Mouse (Mus musculus): ENCODE results near the gene Ablim1. TPM values are rescaled to one million over a fixed set of nuclear protein-coding genes. Genes with fewer than 3 reads are reported as not detected.
A peak's percentile ranks its signal among the peaks of the same experiment; 100 is the strongest.

Gene Ablim1
- 100 to 1,000 TPM; 417 to 451 TPM for total RNA-seq (2021)

DNA sequence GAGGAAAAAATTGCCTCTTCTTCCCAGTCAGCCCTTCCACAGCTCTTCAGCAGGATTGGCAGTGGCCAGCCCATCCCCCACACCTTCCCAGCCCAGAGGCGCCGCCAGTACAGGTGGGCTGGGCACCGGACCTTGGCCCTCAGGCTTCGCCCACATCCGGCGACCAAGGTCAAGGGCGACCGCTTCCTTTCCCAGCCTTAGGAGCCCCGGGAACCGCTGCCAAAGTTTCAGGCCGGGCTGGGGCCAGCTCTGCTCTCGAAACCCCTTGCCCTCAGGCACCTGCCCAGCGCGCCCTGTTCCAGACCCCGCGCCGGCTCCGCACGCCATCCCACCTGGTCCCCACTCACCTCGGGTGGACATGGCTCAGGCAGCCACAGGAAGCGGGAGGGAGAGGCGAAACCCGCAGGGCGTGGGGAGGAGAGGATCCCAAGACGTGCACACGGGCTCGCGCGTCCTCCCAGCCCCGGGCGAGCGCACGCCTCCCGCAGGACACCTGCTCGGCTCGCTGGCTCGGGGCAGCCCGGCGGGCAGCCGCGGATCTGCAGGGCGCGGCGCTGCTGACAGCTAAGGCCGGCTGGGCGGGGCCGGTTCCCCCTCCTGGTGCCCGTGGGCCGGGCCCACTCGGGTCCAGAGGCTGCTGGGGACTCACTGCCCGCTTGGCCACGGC is at the start of gene Ablim1:
Ablim1 (minus strand) TSS at position 574 of the 667 bp plus-strand sequence.
- intact Hi-C loops (cut with DNase I), result loop anchor here (5.0 kb wide), 1 partner anchor 117 kb away; no protein-coding TSS in a partner anchor

DNA sequence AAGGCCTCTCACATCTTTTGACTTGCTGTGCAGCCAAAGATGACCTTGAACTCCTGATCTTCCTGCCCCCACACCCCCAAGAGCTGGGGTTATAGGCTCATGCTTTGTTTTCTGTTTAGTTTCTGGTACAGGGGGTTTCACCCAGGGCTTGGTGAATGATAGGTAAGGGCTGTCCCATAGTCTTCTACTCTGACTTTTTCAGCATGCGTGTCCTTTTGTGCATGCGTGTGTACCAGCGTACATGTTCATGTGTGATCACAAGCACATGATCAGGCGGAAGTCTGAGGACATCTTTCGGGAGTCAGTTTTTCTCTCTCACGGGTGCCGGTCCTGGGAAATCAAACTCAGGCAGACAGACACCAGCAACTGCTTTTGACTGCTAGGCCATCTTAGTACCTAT is 48.8 kb upstream of the Ablim1 start:
- no peak for DNase-seq (ENCODE audit: low spot score)
- intact Hi-C loops (cut with DNase I), result no loop called here

More for the DNA sequence above, at the start of gene Ablim1:
- peak; percentile 43 for DNase-seq (ENCODE audit: low spot score)

DNA sequence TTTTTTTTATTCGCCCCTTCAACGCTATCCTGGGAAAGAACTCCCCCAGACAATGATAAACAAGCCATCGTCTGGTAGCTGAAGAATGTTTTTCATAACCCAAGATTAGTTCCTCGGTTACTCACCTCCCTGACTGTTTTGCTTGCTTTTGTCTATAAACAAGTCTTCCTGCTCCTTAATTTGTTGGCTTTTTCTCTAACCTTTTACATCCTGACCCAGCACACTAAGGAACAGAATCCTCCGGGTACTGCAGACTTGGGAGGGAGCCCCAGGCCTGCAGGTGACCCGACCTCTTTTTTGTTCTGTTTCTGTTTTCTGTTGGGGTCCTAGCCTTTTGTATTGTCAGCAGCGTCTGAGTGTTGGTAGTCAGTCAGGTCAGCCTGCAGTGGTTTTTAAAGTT is 48.4 kb upstream of the Ablim1 start:
- intact Hi-C loops (cut with DNase I), result no loop called here
- DNase-seq (ENCODE audit: low spot score), result no peak

GRCm38 (mm10) chr19:57362586-57362985 is 47.9 kb upstream of the Ablim1 start:
- intact Hi-C loops (cut with DNase I), result no loop called here
- DNase-seq (ENCODE audit: low spot score), result no peak

GRCm38 (mm10) chr19:57361939-57362307 is 47.2 kb upstream of the Ablim1 start:
- intact Hi-C loops (cut with DNase I), result no loop called here
- DNase-seq (ENCODE audit: low spot score), result no peak

DNA sequence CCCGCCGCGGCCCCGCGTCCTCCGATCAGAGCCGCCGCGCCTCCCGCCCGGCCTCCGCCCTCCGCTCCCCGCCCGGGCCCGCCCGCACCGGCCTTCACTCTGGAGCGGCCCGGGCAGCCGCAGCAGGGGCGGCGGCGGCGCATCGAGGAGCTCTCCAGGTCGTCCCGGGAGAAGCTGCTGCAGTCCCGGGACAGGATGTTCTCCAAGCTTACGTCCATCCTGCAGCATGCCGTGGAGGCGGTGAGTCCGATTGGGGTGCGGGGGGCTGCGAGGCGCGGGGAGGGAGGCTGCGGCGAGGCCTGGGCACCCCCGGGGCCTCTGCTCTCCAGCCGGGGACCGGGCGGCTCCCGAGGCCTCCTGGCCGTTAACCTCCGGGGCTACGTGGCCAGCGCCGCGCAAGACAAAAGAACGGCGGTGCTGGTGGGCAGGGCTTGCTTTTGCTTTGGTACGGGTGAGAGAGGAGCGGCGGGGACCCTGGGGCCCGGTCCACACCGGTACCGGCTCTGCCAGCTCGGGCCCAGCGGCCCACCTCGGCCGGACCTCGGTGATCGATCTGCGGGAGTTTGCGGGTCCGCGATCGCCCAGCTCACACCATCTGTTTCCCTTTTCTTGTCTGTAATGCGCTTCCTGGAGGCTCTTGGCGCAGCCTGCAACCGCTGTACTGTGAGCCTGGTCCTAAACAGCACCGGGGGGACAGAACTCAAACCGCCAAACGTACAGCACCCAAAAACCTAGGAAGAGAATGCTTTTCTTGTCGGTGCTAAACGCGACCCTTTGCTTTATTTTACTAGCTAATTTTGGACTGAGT is 46.6 kb upstream of the Ablim1 start:
- intact Hi-C loops (cut with DNase I), result no loop called here
- peak; percentile 34 for DNase-seq (ENCODE audit: low spot score)

DNA sequence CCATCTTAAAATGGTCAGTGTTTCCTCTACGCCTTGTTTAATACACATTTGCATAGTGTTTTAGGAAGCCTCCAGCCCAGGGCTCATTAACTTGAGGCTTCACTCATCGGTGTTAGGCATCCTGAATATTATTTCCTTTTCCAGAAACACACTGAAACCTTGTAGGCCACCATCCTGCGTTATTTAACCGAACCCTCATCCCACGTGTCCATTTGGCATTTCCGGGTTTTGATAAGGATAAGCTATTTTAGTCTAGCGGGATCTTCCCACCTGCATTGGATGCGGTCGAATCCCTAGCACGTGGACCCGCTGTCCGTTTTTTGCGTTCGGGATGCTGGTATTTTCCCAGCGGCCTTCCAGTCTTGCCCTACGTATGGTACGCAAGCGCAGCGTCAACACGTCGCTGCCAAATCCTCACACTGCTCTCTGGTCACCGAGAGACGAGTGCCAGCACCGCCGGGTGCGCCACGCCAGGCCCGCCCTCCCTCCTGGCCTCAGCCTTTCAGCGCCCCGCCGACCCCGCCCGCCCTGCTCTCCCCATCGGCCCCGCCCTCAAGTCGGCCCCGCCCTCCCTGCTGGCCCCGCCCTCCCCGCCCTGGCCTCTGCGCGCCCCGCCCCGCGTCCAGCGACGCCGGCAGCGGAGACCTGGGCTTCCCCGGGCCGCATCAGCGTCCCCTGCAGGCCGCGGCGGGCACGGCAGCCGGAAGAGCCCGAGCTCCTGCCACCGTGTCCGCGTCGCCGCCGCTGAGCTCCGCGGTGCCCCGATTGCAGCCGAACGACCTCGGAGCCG is 45.8 kb upstream of the Ablim1 start, which contains the start of gene Fam160b1:
Fam160b1 (plus strand) TSS at position 340 of the 790 bp plus-strand sequence.
- peak; percentile 88 for DNase-seq (ENCODE audit: low spot score)
- intact Hi-C loops (cut with DNase I), result no loop called here

GRCm38 (mm10) chr19:57359701-57360326 is 45.1 kb upstream of the Ablim1 start:
- intact Hi-C loops (cut with DNase I), result loop anchor here (10.0 kb wide), 1 partner anchor 435 kb away; no protein-coding TSS in a partner anchor
- DNase-seq (ENCODE audit: low spot score), result no peak

DNA sequence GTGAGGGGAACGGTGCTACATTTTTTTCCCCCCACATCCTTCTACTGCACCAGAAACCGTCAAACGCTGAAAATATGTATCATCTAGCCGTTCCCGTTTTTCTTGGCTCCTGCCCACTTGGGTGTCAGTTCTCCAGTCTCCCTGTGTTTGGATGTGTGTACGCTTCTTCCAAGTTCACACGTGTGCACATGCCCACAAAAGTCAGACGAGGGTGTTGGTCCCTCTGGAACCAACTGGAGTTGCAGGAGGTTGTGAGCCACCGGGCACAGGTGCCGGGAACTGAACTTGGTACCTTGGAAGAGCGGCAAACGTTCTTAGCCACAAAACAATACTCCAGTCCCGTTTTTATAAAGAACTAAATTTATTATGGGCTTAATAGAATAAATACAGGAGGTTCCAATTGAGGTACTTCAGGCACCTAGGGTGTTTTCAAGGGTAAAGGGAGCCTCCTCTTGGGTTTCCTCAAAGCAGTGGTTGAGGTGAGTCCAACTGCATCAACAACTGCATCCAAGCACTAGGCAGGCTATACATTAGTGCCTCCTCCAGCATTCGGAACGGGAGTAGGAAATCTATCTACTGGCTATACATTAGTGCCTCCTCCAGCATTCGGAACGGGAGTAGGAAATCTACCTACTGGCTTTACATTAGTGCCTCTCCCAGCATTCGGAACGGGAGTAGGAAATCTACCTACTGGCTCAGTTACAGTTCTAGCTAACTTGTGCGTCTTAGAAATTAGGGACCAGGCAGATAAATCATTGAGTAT is 44.3 kb upstream of the Ablim1 start:
- DNase-seq (ENCODE audit: low spot score), result no peak
- intact Hi-C loops (cut with DNase I), result loop anchor here (10.0 kb wide), 1 partner anchor 434 kb away; no protein-coding TSS in a partner anchor

DNA sequence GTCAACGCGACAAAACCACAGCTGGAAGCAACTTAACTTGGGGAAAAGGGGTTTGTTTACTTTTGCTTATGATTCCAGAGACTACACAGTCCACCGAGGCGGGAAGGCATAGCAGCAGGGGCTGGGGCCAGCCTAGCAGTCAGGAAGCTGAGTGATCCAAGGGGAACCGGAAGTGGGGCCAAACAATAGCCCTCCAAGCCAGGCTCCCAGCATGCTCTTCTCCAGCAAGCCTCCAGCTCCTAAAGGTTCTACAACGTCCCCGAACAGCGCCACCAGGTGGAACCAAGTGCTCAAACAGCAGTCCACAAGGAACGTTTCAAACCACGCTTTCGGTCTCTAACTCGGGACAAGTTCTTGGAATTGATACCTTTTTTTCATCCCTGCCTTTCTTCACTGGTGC is 43.6 kb upstream of the Ablim1 start:
- peak; percentile 73 for DNase-seq (ENCODE audit: low spot score)
- intact Hi-C loops (cut with DNase I), result loop anchor here (10.0 kb wide), 1 partner anchor 434 kb away; no protein-coding TSS in a partner anchor

- intact Hi-C loops (cut with DNase I), result loop anchor here (10.0 kb wide), 1 partner anchor 433 kb away; no protein-coding TSS in a partner anchor
- no peak for DNase-seq (ENCODE audit: low spot score)
Observed at GRCm38 (mm10) chr19:57357811-57358210, 43.1 kb upstream of the Ablim1 start.

DNA sequence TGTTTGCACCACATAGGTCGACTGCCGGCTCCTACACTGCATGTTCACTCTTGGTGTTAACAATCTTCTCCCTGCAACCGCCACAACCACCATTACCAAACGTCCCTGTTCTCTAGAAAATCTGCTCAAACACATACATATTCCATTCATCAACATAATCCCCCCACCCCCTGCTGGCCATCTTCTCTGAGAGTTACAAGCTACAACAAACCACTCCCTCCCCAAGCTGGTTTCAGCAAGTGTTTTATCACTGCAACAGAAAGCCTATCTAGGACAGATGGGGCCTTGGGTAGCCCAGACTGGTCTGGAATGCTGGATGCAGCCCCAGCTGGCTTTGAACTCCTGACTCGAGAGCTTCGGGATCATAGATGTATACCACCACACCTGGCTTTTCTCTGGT is 42.5 kb upstream of the Ablim1 start:
- intact Hi-C loops (cut with DNase I), result loop anchor here (10.0 kb wide), 1 partner anchor 432 kb away; no protein-coding TSS in a partner anchor
- DNase-seq (ENCODE audit: low spot score), result no peak

- no peak for DNase-seq (ENCODE audit: low spot score)
- intact Hi-C loops (cut with DNase I), result loop anchor here (10.0 kb wide), 1 partner anchor 431 kb away; no protein-coding TSS in a partner anchor
Observed at GRCm38 (mm10) chr19:57356273-57356672, 41.6 kb upstream of the Ablim1 start.

DNA sequence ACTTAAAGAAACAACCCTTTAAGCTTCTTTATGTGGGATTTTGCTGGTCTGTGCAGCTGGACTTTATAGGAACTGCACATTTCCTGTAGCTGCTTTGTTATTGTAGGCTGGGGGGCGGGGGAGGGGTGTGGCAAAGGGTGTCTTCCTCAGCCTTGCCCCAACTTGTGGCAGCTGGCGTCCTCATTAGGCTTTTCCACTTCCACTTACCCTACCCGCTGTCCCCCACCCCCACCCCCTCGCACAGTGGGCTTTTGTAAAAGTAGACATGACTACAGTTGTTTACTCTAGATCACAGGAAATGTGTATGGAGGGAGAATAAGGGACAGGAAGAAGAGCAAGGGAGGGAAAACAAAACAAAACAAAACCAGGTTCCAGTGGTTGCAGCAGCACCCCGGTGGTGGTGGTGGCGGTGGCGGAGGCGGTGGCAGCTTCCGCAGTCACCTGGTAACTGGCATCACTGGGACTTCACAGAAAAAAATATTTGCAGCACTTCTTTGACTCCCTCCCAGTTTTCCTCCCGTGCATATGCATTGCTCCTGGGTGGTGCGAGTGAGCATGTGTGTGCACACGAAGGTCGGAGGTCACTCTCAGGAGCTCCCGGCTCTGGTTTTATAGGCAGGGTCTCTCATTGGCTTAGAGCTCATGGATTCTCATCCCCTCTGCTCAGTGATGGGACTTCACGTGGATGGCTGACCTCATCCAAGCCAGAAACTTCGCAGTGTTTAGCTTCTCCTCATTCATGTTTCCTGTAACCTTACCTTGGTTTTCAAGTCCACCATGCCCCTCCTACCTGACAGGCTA is 40.9 kb upstream of the Ablim1 start:
- DNase-seq (ENCODE audit: low spot score), result no peak
- intact Hi-C loops (cut with DNase I), result loop anchor here (10.0 kb wide), 1 partner anchor 431 kb away; no protein-coding TSS in a partner anchor

GRCm38 (mm10) chr19:57354715-57355114 is 40.0 kb upstream of the Ablim1 start:
- intact Hi-C loops (cut with DNase I), result loop anchor here (10.0 kb wide), 1 partner anchor 430 kb away; no protein-coding TSS in a partner anchor

GRCm38 (mm10) chr19:57354050-57354449 is 39.3 kb upstream of the Ablim1 start:
- intact Hi-C loops (cut with DNase I), result loop anchor here (10.0 kb wide), 1 partner anchor 429 kb away; no protein-coding TSS in a partner anchor
- no peak for DNase-seq (ENCODE audit: low spot score)

More at GRCm38 (mm10) chr19:57354715-57355114, 40.0 kb upstream of the Ablim1 start:
- no peak for DNase-seq (ENCODE audit: low spot score)

DNA sequence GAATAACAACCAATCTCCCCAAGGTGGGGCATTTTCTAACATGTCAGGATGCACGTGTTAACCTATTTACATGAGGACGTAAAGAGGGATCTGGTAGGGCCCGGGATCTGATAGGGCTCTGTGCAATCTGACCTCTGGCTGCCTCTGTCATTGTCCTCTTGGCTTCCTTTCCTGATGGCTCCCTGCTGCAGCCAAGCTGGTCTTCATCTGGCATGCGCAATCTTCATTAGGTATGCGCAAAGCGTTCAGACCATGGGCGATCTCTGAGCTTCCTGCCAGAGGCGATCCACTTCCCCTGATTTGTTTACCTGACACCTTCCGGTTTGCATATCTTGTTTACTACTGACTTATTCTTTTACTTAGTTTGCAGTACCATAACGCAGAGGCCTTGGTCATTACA is 38.5 kb upstream of the Ablim1 start:
- intact Hi-C loops (cut with DNase I), result loop anchor here (10.0 kb wide), 1 partner anchor 428 kb away; no protein-coding TSS in a partner anchor
- DNase-seq (ENCODE audit: low spot score), result no peak
